Mouse (Mus musculus) frontal cortex, adult 2 months (tissue): ENCODE results near the gene Mid1. TPM values are rescaled to one million over a fixed set of nuclear protein-coding genes. Genes with fewer than 3 reads are reported as not detected.

Source experiments
- polyA plus RNA-seq: library from polyadenylated mRNA; depleted of rRNA; stranded (reverse); fragments of >200 nt; gene quantifications from 2 replicates; pipeline ENCODE4 v1.2.3, GENCODE M21; 2012; rRNA removed

The Mid1 gene
- polyA plus RNA-seq, 1 experiment: 11.9 TPM

Other genes with a start within 250 kb of the Mid1 start
- gene 4933400A11Rik, start 94.4 kb downstream of the Mid1 start, polyA plus RNA-seq: not detected in 2 replicates